Mouse (Mus musculus) limb, embryonic 11.5 days (tissue): ENCODE measurements around the gene Ccdc116. TPM values are rescaled to one million over a fixed set of nuclear protein-coding genes. Genes with fewer than 3 reads are reported as not detected.

Source experiments
- ATAC-seq: fragments of 200-750 bp; cut with Nextera tagmentation; 2 replicates; pipeline ENCODE4 v1.8.0; 2017; ENCODE audit warnings: low read depth; ENCODE audit not compliant: insufficient number of reproducible peaks, low FRiP score, low TSS enrichment
- DNase-seq: peaks from one replicate; pipeline ENCODE4 v3.0.0-alpha.2; 2015; ENCODE audit warnings: low spot score
- H3K27ac ChIP-seq: fragments of 300-500 bp; sonication (generic); replicated peaks from 2 replicates; pipeline ENCODE4 v1.5.1; 2014; ENCODE audit warnings: low read depth, mild to moderate bottlenecking, low read length
- H3K27me3 ChIP-seq: fragments of 300-500 bp; sonication (generic); 2 replicates; pipeline ENCODE4 v1.6.1; 2014; ENCODE audit warnings: mild to moderate bottlenecking, low read length, mixed read lengths; ENCODE audit not compliant: control insufficient read depth, insufficient read depth
- H3K36me3 ChIP-seq: fragments of 300-500 bp; sonication (generic); 2 replicates; pipeline ENCODE4 v1.6.1; 2014; ENCODE audit warnings: mild to moderate bottlenecking, low read length, moderate library complexity, mixed read lengths; ENCODE audit not compliant: control insufficient read depth, insufficient read depth
- H3K4me1 ChIP-seq: fragments of 300-500 bp; sonication (generic); 2 replicates; pipeline ENCODE4 v1.6.1; 2014; ENCODE audit warnings: low read length, mixed read lengths; ENCODE audit not compliant: control insufficient read depth, insufficient read depth
- H3K4me2 ChIP-seq: fragments of 300-500 bp; sonication (generic); 2 replicates; pipeline ENCODE4 v1.6.1; 2014; ENCODE audit warnings: low read depth, mild to moderate bottlenecking, moderate library complexity; ENCODE audit not compliant: severe bottlenecking
- H3K4me3 ChIP-seq: fragments of 300-500 bp; sonication (generic); 2 replicates; pipeline ENCODE4 v1.5.1; 2014; ENCODE audit warnings: low read depth, low read length
- H3K9ac ChIP-seq: fragments of 300-500 bp; sonication (generic); 2 replicates; pipeline ENCODE4 v1.6.1; 2014; ENCODE audit warnings: mild to moderate bottlenecking, low read length
- H3K9me3 ChIP-seq: fragments of 300-500 bp; sonication (generic); 2 replicates; pipeline ENCODE4 v1.6.1; 2016; ENCODE audit warnings: low read length; ENCODE audit not compliant: control insufficient read depth
- WGBS: fragments of 180-500 bp; shearing (Covaris S2); extraction: QIAGEN DNeasy Blood & Tissue Kit; methylation state at CpG from one replicate; pipeline ENCODE4 v1.1.7; 2014; 5-methylcytosine and 5-hydroxymethylcytosine counted together
- polyA plus RNA-seq: library from polyadenylated mRNA; unstranded; fragments of >200 nt; fragmentation: Nextera tagmentation; extraction: Ambion mirVana; gene quantifications from 2 replicates; pipeline ENCODE4 v1.2.1, GENCODE M21; 2014

Ccdc116 gene
- polyA plus RNA-seq, 1 experiment from 2014 or later, result 0.40 TPM

GRCm38 (mm10) chr16:17124119-17124870, 22.7 kb downstream of the Ccdc116 start:
- peaks cover 18% of the 10 kb centered on the region for H3K36me3 ChIP-seq
- H3K27ac ChIP-seq, result 0 out of 2 replicates have a peak overlapping the region, but pooled peaks have one; percentile 1
- no peaks in the 10 kb centered on the region for H3K27me3 ChIP-seq
- no peaks in the 10 kb centered on the region for H3K9me3 ChIP-seq
- ATAC-seq (peak; percentile 61; the same call in 1 of the 2 replicates), DNase-seq (peak; percentile 77)
- peak overlapping the region; percentile 64 for H3K4me2 ChIP-seq
- peaks cover 3% of the 10 kb centered on the region for H3K4me1 ChIP-seq
- H3K9ac ChIP-seq, result peak overlapping the region; percentile 66
- H3K4me3 ChIP-seq, result peak overlapping the region; percentile 56
- WGBS, result under 1% methylated on average over 22 of the region's 22 CpGs

- H3K9me3 ChIP-seq, result no peaks in the 10 kb centered on the region
- H3K4me1 ChIP-seq, result peaks cover 3% of the 10 kb centered on the region
- no peak overlapping the region for H3K4me3 ChIP-seq
- peaks cover 23% of the 10 kb centered on the region for H3K36me3 ChIP-seq
- H3K27ac ChIP-seq, result no peak overlapping the region
- ATAC-seq, result no peak
- DNase-seq, result no peak
- no peaks in the 10 kb centered on the region for H3K27me3 ChIP-seq
- 68% methylated on average over 14 of the region's 14 CpGs for WGBS
- H3K4me2 ChIP-seq, result no peak overlapping the region
- H3K9ac ChIP-seq, result no peak overlapping the region
Observed at GRCm38 (mm10) chr16:17121569-17121968, 25.5 kb downstream of the Ccdc116 start.

DNA sequence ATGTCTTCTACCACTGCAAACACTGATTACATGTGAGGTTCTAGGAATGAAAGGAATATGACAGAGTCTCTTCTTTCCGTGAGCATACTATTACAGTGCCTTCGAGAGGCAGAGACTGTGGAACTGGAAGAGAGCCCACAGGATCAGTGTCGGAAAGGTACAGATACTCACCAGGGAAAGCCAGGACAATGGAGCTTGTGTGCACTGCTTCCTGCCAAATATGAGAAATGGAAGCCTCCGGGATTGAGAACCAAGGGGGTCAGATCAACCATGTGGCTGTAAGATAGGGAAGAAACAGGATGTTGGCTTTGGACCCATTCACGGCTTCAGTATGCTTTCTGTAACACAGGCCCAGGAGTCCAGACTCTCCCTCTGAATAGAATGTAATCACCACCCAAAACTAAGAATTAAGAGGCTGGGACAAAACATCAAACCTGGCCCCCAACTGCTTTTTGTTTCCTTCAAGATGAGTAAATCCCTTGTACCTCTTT, 29.7 kb downstream of the Ccdc116 start:
- Histone ChIP-seq H3K27ac (no peak overlapping the region), H3K4me3 (no peak overlapping the region), H3K36me3 (peaks cover 30% of the 10 kb centered on the region), H3K4me1 (no peaks in the 10 kb centered on the region), H3K9me3 (no peaks in the 10 kb centered on the region), H3K9ac (no peak overlapping the region), H3K27me3 (no peaks in the 10 kb centered on the region), H3K4me2 (no peak overlapping the region)
- DNase-seq (no peak), ATAC-seq (no peak)
- 95% methylated on average over 5 of the region's 5 CpGs for WGBS

DNA sequence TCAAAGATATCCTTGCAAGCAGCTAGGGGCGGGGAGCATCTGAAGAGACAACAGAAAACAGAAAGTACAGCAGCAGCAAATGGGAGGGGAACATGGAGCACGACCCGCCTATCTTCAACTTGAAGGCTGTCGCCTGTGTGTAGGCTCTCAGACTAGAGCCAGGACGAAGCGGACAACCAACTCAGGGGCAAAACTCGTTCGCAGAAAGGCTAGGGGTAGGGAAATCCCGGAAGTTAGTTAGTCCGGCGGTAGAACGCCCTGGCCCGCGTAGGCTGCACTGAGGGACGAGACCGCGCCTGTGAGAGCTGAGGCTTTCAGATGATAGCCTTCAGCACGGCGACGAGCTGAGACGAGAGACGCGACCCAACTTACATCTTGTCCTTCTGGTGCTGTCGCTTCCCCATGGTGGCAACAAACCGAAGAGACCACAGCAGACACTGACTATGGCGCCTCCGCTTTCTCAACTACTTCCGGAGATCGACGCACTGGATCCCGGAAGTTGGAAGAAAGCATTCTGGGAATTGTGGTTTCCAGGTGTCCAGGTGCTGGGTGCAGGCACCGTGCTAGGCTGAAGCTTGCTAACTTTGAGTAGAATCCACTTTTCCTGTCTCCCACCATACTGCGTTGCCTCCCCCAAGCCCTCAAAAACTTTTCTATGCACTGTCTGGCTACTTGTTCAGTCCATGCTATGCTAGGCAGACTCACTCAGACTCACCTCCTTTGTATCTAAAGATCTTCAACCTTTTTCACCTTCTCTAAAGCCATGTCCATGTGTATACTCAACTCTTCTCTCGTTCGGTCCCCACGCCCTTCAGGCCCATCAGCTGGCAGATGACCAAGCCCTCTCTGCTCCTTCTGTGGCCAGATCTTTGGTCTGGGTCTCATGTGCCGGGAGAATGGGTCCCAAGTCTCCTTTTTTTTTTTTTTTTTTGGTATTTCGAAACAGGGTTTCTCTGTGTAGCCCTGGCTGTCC, 36.0 kb downstream of the Ccdc116 start, which contains the start of gene Ppil2:
TSS of gene Ppil2 (minus strand) at position 487 of the 973 bp plus-strand sequence.
- 10% methylated on average over 38 of the region's 38 CpGs for WGBS
- H3K9ac ChIP-seq, result peak within 1 kb of the TSS; percentile 70
- 0 out of 2 replicates have a peak within 1 kb of the TSS, but pooled peaks have one; percentile 33 for H3K27ac ChIP-seq
- ATAC-seq (peak; percentile 81; the same call in 1 of the 2 replicates), DNase-seq (peak; percentile 81)
- H3K4me2 ChIP-seq, result peak within 1 kb of the TSS; percentile 57
- no peaks in the 10 kb centered on the region for H3K9me3 ChIP-seq
- peak within 1 kb of the TSS; percentile 79 for H3K4me3 ChIP-seq
- H3K36me3 ChIP-seq, result peaks cover 10% of the 10 kb centered on the region
- no peaks in the 10 kb centered on the region for H3K27me3 ChIP-seq
- no peaks in the 10 kb centered on the region for H3K4me1 ChIP-seq

GRCm38 (mm10) chr16:17104600-17104999, 42.4 kb downstream of the Ccdc116 start:
- no peak for DNase-seq
- WGBS, result 93% methylated on average over 4 of the region's 4 CpGs

DNA sequence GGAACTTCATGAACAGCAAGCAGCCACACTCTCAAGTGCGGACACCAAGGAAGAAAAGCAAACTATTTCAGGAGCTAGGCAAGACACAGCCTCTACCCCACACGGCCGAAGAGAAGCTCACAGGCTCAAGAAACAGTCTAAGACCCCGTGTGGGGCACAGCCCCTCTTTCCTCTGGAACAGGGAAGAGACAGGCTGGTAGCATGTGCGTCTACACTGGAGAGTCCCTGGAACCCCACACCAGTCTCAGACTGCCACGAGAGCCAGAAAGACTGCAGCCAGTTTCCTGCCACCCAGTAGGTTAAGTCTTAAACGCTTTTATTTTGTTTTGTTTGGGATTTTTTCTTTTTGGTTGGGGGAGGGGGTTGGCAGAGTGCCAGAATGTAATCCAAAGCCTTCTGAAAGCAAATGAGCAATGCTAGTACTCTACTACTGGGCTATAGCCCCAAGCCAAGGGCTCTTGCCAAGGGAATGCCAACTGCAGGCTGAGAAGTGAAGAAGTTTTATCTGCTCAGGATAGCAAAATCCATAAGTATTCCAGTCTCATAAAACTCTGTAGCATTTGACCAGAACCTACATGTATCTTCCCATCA, 44.3 kb downstream of the Ccdc116 start:
- H3K36me3 ChIP-seq, result peaks cover 21% of the 10 kb centered on the region
- no peak overlapping the region for H3K27ac ChIP-seq
- no peaks in the 10 kb centered on the region for H3K27me3 ChIP-seq
- no peak overlapping the region for H3K9ac ChIP-seq
- ATAC-seq, result no peak
- H3K4me1 ChIP-seq, result no peaks in the 10 kb centered on the region
- H3K4me2 ChIP-seq, result 0 out of 2 replicates have a peak overlapping the region, but pooled peaks have one; percentile 4
- no peaks in the 10 kb centered on the region for H3K9me3 ChIP-seq
- DNase-seq, result no peak
- no peak overlapping the region for H3K4me3 ChIP-seq
- 82% methylated on average over 7 of the region's 7 CpGs for WGBS

More at GRCm38 (mm10) chr16:17104600-17104999, 42.4 kb downstream of the Ccdc116 start:
- H3K36me3 ChIP-seq, result peaks cover 16% of the 10 kb centered on the region
- no peaks in the 10 kb centered on the region for H3K4me1 ChIP-seq
- H3K9ac ChIP-seq, result no peak overlapping the region
- no peak overlapping the region for H3K4me2 ChIP-seq
- H3K27me3 ChIP-seq, result no peaks in the 10 kb centered on the region
- no peaks in the 10 kb centered on the region for H3K9me3 ChIP-seq
- no peak overlapping the region for H3K27ac ChIP-seq
- no peak for ATAC-seq
- H3K4me3 ChIP-seq, result no peak overlapping the region

- Histone ChIP-seq H3K9me3 (no peaks in the 10 kb centered on the region), H3K27ac (no peak overlapping the region), H3K27me3 (no peaks in the 10 kb centered on the region), H3K4me1 (no peaks in the 10 kb centered on the region), H3K4me2 (no peak overlapping the region), H3K9ac (no peak overlapping the region), H3K4me3 (no peak overlapping the region), H3K36me3 (peaks cover 39% of the 10 kb centered on the region)
- WGBS, result 96% methylated on average over 3 of the region's 3 CpGs
- no peak for ATAC-seq
- no peak for DNase-seq
Observed at GRCm38 (mm10) chr16:17096938-17097337, 50.1 kb downstream of the Ccdc116 start.
